Mouse (Mus musculus): ENCODE measurements around the gene Kcnmb2. TPM values are rescaled to one million over a fixed set of nuclear protein-coding genes. Genes with fewer than 3 reads are reported as not detected.

Gene Kcnmb2
- polyA plus RNA-seq (2015; fragmentation: Nextera tagmentation; extraction: Ambion mirVana) = 2.1 TPM in 2 replicates

DNA sequence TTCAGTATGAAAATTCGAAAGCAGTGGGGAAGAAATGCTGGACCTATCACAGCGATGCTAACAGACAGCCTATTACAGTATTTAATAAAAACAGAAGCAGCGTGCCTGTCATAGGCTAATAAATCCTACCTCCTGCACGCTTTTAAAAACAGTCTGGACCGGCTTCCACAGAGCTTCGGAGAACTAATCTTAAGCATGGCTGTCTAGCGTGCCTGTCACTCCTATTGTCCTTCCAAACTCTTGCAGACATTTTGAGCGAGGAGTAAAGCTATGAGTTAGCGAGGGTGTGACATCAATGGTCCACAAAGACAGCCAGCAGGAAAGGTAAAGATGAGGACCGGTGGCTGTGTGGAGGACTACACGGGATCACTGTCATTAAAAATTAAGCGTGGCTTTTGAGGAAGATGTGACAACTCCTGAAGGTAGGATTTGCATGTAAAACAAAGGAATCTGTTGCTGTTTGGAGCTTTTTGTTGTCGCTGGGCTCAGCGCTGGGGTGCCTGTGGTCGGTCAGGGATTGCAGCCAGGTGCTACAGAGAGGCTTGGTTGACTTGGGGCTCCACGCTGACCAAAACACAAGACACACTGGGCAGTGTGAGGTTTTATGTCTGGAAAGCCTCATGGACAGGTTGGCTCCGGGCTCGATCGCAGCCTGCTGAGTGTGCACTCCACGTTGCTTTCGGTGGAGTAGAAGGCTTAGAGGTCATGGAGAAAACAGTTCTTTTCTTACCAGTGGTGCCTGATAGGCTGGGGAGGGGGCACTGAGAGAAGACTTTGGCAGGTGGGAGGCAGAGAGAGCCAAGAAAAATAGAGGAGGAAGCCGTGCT, at the start of gene Kcnmb2:
TSS of gene Kcnmb2 (plus strand) at position 4 of the 827 bp plus-strand sequence.
- Histone ChIP-seq H3K27me3 (ENCODE audit: insufficient read depth, low read length) (no peaks in the 10 kb centered on the region), H3K36me3 (ENCODE audit: insufficient read depth, low read length) (no peaks in the 10 kb centered on the region), H3K9ac (ENCODE audit: low read depth, low read length) (no peak within 1 kb of the TSS), H3K4me3 (replicated peaks; ENCODE audit: low read depth, low read length) (peak within 1 kb of the TSS; percentile 9), H3K4me2 (ENCODE audit: low read length) (peak within 1 kb of the TSS; percentile 54), H3K27ac (no peak within 1 kb of the TSS), H3K4me1 (replicated peaks; ENCODE audit: insufficient read depth, low read length) (peaks cover 15% of the 10 kb centered on the region; the same call in 1 of the 2 replicates), H3K9me3 (replicated peaks; ENCODE audit: low read length) (no peaks in the 10 kb centered on the region)
- peak; percentile 60 for DNase-seq (ENCODE audit: low spot score)
- 5% methylated on average over 22 of the region's 22 CpGs for WGBS
- no peak for TF ChIP-seq CTCF (IDR thresholded peaks at IDR 0.05; ENCODE audit: low read depth)
- peak; percentile 59; the same call in 1 of the 2 replicates for ATAC-seq (replicated peaks; ENCODE audit: low FRiP score, low read depth)

DNA sequence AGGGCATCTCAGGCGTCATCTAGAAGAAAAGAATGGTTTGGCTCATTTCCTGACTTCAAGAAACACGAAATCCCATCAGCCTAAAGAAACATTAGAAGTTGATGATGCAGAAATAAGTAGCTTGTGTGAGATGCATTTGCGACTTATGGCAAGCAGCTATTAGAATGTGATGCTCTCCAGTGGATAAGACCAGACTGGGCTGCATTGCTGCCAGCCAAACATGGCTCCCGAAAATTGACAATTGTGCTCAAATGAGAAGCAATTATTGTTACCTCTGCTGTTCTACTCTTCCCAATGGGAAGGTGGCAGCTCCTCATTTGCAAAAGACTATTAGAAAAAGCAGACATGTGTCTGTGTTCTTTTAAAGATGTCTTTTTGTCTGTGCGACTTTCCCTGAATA, 38.8 kb upstream of the Kcnmb2 start:
- no peak for ATAC-seq (replicated peaks; ENCODE audit: low FRiP score, low read depth)
- TF ChIP-seq CTCF (IDR thresholded peaks at IDR 0.05; ENCODE audit: low read depth) = no peak
- Histone ChIP-seq H3K27me3 (ENCODE audit: insufficient read depth, low read length) (no peaks in the 10 kb centered on the region), H3K4me1 (replicated peaks; ENCODE audit: insufficient read depth, low read length) (no peaks in the 10 kb centered on the region), H3K9ac (ENCODE audit: low read depth, low read length) (no peak overlapping the region), H3K9me3 (replicated peaks; ENCODE audit: low read length) (no peaks in the 10 kb centered on the region), H3K4me2 (ENCODE audit: low read length) (no peak overlapping the region), H3K4me3 (replicated peaks; ENCODE audit: low read depth, low read length) (no peak overlapping the region), H3K36me3 (ENCODE audit: insufficient read depth, low read length) (no peaks in the 10 kb centered on the region), H3K27ac (no peak overlapping the region)
- WGBS = 55% methylated on average over 5 of the region's 5 CpGs
- DNase-seq (ENCODE audit: low spot score) = no peak

DNA sequence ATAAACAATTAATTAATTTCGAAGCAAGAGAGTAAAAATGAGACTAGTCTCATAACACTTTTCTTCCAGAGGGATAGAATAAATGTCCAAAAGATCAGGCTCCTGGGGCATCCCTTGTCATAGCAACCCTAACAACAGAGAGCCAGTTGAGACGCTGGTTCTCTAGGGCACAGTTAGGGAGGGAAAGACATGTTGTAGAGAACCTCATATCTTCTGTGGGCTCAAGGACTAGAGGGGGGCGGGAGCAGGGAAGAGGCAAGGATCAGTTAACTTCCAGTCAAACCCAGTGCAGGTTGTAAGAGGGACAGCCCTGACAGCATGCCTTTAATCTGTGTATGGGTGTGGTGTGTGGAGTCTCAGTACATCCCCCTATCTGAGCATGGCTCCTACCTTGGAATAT, 38.2 kb upstream of the Kcnmb2 start:
- WGBS = 75% methylated on average over 3 of the region's 3 CpGs
- H3K27me3 ChIP-seq (ENCODE audit: insufficient read depth, low read length) = no peaks in the 10 kb centered on the region

DNA sequence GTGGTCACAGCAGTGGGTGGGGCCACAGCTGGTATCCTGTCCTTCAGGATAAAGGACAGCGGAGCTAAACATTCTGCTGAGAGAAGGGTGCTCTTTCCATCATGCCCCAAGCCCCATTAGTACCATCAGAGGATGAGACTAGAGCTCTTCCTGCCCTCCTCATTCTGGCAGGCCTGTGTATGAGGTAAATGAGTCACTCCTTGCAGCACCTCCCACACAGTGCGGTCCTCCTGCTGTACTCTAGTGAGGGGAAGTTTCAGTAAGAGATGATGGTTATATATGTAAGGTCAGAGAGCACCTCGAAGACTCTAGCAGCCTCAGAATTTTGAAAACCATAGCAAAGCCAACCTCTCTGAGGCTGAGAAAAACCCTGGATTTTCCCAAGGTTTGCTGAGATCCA, 30.8 kb upstream of the Kcnmb2 start:
- H3K36me3 ChIP-seq (ENCODE audit: insufficient read depth, low read length) = no peaks in the 10 kb centered on the region
- H3K4me3 ChIP-seq (replicated peaks; ENCODE audit: low read depth, low read length) = no peak overlapping the region
- no peaks in the 10 kb centered on the region for H3K9me3 ChIP-seq (replicated peaks; ENCODE audit: low read length)
- H3K4me2 ChIP-seq (ENCODE audit: low read length) = no peak overlapping the region
- H3K4me1 ChIP-seq (replicated peaks; ENCODE audit: insufficient read depth, low read length) = no peaks in the 10 kb centered on the region
- 74% methylated on average over 3 of the region's 3 CpGs for WGBS
- no peaks in the 10 kb centered on the region for H3K27me3 ChIP-seq (ENCODE audit: insufficient read depth, low read length)
- ATAC-seq (replicated peaks; ENCODE audit: low FRiP score, low read depth) (no peak), DNase-seq (ENCODE audit: low spot score) (no peak)
- H3K9ac ChIP-seq (ENCODE audit: low read depth, low read length) = no peak overlapping the region
- no peak for TF ChIP-seq CTCF (IDR thresholded peaks at IDR 0.05; ENCODE audit: low read depth)
- H3K27ac ChIP-seq = no peak overlapping the region

More for the DNA sequence above, 38.2 kb upstream of the Kcnmb2 start:
- no peak overlapping the region for H3K4me3 ChIP-seq (replicated peaks; ENCODE audit: low read depth, low read length)
- H3K9me3 ChIP-seq (replicated peaks; ENCODE audit: low read length) = no peaks in the 10 kb centered on the region
- no peak for DNase-seq (ENCODE audit: low spot score)
- H3K36me3 ChIP-seq (ENCODE audit: insufficient read depth, low read length) = no peaks in the 10 kb centered on the region
- no peak for ATAC-seq (replicated peaks; ENCODE audit: low FRiP score, low read depth)
- no peak overlapping the region for H3K4me2 ChIP-seq (ENCODE audit: low read length)
- H3K9ac ChIP-seq (ENCODE audit: low read depth, low read length) = no peak overlapping the region
- H3K27ac ChIP-seq = no peak overlapping the region
- H3K4me1 ChIP-seq (replicated peaks; ENCODE audit: insufficient read depth, low read length) = no peaks in the 10 kb centered on the region
- no peak for TF ChIP-seq CTCF (IDR thresholded peaks at IDR 0.05; ENCODE audit: low read depth)

DNA sequence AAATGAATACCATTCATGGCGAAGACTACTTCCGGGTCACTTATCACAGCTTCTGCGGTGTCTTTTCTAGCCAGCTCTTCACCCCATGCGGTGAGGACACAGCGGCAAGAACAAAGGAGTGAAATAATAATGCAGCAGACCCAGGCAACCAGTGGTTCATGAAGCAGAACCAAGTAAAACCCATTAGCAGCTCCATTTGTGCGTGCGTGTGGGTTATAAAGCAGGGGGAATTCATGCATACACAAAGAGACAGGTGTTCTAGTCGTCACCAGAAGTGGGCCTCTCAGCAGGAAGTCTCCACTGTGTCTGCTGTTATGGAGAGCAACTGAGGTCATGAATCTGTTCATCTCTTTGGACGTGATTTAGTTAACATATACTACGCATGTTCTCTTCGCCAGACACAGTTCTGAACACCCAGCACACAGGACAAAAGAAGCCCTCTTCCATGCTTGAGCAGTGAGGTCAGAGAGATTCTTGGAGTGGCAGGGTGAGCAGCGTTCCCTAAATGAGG, 19.6 kb upstream of the Kcnmb2 start:
- Histone ChIP-seq H3K27ac (no peak overlapping the region), H3K4me3 (replicated peaks; ENCODE audit: low read depth, low read length) (no peak overlapping the region), H3K9me3 (replicated peaks; ENCODE audit: low read length) (no peaks in the 10 kb centered on the region), H3K4me2 (ENCODE audit: low read length) (no peak overlapping the region), H3K36me3 (ENCODE audit: insufficient read depth, low read length) (no peaks in the 10 kb centered on the region), H3K27me3 (ENCODE audit: insufficient read depth, low read length) (no peaks in the 10 kb centered on the region), H3K9ac (ENCODE audit: low read depth, low read length) (no peak overlapping the region), H3K4me1 (replicated peaks; ENCODE audit: insufficient read depth, low read length) (no peaks in the 10 kb centered on the region; the same call in 1 of the 2 replicates)
- peak; percentile 63; the same call in 1 of the 2 replicates for ATAC-seq (replicated peaks; ENCODE audit: low FRiP score, low read depth)
- no peak for TF ChIP-seq CTCF (IDR thresholded peaks at IDR 0.05; ENCODE audit: low read depth)
- DNase-seq (ENCODE audit: low spot score) = no peak
- WGBS = 51% methylated on average over 12 of the region's 12 CpGs

DNA sequence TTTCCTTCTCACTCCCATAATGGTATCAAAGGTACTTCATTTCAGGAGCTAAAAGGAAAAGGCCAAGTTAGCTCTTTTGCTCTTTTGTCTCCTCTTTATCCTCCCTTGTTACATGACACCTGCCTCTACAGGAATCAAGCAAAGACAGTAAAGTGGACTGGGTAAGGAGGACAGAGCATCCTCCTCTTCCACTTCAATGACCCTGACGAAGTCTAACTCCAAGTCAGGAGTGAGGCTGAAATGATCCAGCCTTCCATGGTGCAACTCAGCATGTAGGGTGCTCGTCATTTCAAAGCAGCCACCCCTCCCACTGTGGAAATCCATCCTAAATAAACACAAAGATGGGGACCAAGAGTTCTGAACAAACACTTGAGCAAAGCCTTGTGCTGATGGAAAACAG, 9.7 kb upstream of the Kcnmb2 start:
- no peak for ATAC-seq (replicated peaks; ENCODE audit: low FRiP score, low read depth)
- no peaks in the 10 kb centered on the region for H3K9me3 ChIP-seq (replicated peaks; ENCODE audit: low read length)
- no peaks in the 10 kb centered on the region for H3K27me3 ChIP-seq (ENCODE audit: insufficient read depth, low read length)
- whole genome bisulfite sequencing = 29% methylated on average over 2 of the region's 2 CpGs
- no peaks in the 10 kb centered on the region for H3K36me3 ChIP-seq (ENCODE audit: insufficient read depth, low read length)
- no peak overlapping the region for H3K4me2 ChIP-seq (ENCODE audit: low read length)
- peak; percentile 34 for DNase-seq (ENCODE audit: low spot score)
- H3K27ac ChIP-seq = no peak overlapping the region
- H3K4me3 ChIP-seq (replicated peaks; ENCODE audit: low read depth, low read length) = no peak overlapping the region
- H3K9ac ChIP-seq (ENCODE audit: low read depth, low read length) = no peak overlapping the region
- no peaks in the 10 kb centered on the region for H3K4me1 ChIP-seq (replicated peaks; ENCODE audit: insufficient read depth, low read length)
- TF ChIP-seq CTCF (IDR thresholded peaks at IDR 0.05; ENCODE audit: low read depth) = no peak

All from kidney, postnatal 0 days (tissue).